Mouse (Mus musculus): ENCODE measurements at regions not wholly inside any gene's neighbourhood (a gene's known extent, or its start where the extent isn't known, plus 50 kb on each side); places are given as distances from the start of the nearest gene placed in this dataset.
"Not testable (repeated sequence)": the region's sequence is repeated elsewhere in the genome, so short reads cannot be mapped to it uniquely, and the experiment has no call there.

DNA sequence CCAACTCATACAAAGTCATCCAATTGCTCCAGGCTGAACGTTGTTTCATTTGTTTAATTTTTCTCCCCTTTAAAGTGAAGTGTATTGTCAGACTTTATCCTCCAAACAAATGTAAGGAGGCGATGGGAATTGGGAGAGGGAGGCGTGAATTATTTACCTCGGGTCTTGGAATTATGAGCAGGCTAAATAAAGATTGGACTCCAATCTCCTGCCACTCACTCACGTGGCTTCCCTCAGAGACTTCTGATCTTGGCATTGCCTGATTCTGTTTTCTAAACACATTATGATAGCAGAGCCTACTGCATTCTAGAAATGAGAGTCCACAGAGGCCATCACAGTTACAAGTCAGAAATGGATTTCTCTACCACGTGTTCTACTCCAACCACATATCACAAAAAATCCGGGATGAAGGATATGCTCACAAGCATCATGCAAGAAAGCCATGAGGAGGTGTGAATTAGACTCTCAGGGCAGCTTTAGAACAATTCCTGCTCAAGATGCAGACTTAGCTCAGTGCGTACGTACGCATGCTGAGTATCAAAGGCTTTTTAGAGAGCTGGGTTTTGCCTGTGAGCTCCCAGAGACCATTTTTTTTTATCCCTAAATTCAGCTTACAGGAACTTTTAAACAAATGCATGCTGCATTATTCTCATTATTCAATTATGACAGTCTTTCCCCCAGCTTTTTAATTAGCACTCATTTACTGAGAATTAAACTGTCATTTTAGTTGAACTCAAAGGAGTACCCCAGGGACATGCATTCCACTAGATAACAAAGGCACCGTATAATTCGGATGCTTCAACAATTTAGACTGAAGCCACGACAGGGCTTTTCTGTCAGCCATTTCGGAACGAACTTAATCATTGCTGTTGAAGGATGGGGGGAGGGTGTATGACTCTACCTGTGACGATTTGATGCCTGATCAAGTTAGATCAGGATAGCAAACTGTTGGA, 269.2 kb upstream of the Ubash3b start:
- WGBS = 65% methylated on average over 16 of the region's 16 CpGs
- no peaks in the 10 kb centered on the region for H3K27me3 ChIP-seq (ENCODE audit: control insufficient read depth, insufficient read depth, low read depth, low read length)
- no peak overlapping the region for H3K27ac ChIP-seq (ENCODE audit: low read length)
- H3K4me1 ChIP-seq (replicated peaks; ENCODE audit: control insufficient read depth, insufficient read depth, low read length) = no peaks in the 10 kb centered on the region
- no peaks in the 10 kb centered on the region for H3K36me3 ChIP-seq (ENCODE audit: control insufficient read depth, insufficient read depth, low read length)
- no peak overlapping the region for H3K4me2 ChIP-seq (ENCODE audit: low read depth, low read length)
- no peak overlapping the region for H3K9ac ChIP-seq (ENCODE audit: low read length)
- H3K9me3 ChIP-seq (ENCODE audit: control insufficient read depth, low read length) = no peaks in the 10 kb centered on the region
- no peak overlapping the region for H3K4me3 ChIP-seq (ENCODE audit: low read length)
- ATAC-seq (ENCODE audit: low read depth) = no peak

DNA sequence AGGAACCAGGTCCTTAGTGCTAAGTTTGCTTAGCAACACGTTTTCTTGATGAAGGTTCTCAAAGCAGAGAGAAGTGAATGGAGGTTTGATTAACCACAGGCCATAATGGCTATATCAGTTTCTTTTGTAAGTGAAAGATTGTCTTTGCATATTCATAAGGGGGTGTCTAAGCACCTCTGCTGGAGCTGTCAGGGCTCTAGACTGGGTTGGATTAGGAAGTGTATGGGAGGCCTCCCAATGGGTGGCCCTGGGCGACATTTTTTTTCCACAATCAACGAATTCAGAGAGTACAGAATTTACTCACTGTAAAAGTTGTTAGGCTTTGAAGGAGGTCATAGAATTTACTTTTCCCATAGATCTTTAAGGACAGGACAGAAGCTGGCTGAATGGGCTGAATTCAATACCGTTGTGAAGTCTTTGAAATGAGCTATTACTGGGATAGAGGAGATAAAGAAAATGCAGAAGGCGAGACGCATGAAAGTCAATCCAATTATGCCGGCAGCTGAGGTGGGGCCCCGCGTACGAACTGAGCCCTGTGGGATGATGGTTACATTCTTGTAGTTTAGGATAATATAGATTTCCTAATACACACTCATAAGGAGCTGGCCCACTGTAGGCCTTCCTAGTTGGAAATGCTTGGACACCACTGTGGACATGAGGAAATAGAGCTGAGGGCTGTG, 268.4 kb upstream of the Ubash3b start:
- no peak; the same call in 1 of the 2 replicates for ATAC-seq (ENCODE audit: low read depth)
- H3K4me2 ChIP-seq (ENCODE audit: low read depth, low read length) = no peak overlapping the region
- H3K9me3 ChIP-seq (ENCODE audit: control insufficient read depth, low read length) = no peaks in the 10 kb centered on the region
- H3K27me3 ChIP-seq (ENCODE audit: control insufficient read depth, insufficient read depth, low read depth, low read length) = no peaks in the 10 kb centered on the region
- H3K9ac ChIP-seq (ENCODE audit: low read length) = no peak overlapping the region
- no peaks in the 10 kb centered on the region for H3K36me3 ChIP-seq (ENCODE audit: control insufficient read depth, insufficient read depth, low read length)
- no peak overlapping the region for H3K27ac ChIP-seq (ENCODE audit: low read length)
- no peaks in the 10 kb centered on the region for H3K4me1 ChIP-seq (replicated peaks; ENCODE audit: control insufficient read depth, insufficient read depth, low read length)
- H3K4me3 ChIP-seq (ENCODE audit: low read length) = no peak overlapping the region
- 72% methylated on average over 10 of the region's 10 CpGs for WGBS

DNA sequence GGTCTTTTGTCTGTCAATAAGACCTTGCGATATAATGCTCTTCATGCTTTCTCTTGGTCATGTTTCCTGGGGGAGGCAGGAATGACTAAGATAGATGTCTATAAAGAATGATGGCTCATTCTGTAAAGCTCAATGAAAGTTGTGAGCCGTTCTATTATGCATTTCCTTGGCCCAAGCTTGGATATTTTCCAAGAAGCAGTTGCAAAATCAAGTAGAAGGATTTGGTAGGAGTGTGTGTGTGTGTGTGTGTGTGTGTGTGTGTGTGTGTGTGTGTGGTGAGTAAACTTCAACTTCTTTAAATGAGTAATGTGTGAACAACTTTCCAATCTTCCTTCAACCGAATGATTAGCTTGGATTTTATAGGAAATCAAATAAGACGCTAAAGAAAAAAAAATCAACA, 267.7 kb upstream of the Ubash3b start:
- no peak overlapping the region for H3K4me2 ChIP-seq (ENCODE audit: low read depth, low read length)
- H3K9me3 ChIP-seq (ENCODE audit: control insufficient read depth, low read length) = no peaks in the 10 kb centered on the region
- H3K36me3 ChIP-seq (ENCODE audit: control insufficient read depth, insufficient read depth, low read length) = no peaks in the 10 kb centered on the region
- WGBS = 65% methylated on average over 4 of the region's 4 CpGs
- ATAC-seq (ENCODE audit: low read depth) = no peak
- H3K9ac ChIP-seq (ENCODE audit: low read length) = no peak overlapping the region
- H3K27ac ChIP-seq (ENCODE audit: low read length) = no peak overlapping the region
- H3K4me1 ChIP-seq (replicated peaks; ENCODE audit: control insufficient read depth, insufficient read depth, low read length) = no peaks in the 10 kb centered on the region
- H3K4me3 ChIP-seq (ENCODE audit: low read length) = no peak overlapping the region
- no peaks in the 10 kb centered on the region for H3K27me3 ChIP-seq (ENCODE audit: control insufficient read depth, insufficient read depth, low read depth, low read length)

DNA sequence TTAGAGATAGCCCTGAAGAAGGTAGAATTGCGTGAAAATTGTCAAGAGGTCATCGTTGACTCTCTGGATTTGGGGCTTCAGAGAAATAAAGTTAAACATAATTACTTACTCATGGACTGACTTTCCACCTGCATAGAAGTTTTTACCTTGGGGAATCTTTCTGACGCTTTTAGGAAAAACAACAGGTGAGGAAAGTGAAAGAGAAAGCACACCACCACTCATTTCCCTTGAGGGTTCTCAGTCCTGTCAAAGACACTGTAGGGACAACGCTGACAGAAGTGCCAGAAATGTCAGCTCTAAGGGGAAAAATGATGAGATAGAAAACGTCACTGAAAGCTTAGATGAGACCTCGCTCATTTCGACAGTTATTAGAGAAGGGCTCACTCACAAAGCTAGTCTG, 265.2 kb upstream of the Ubash3b start:
- H3K4me3 ChIP-seq (ENCODE audit: low read length) = no peak overlapping the region
- H3K36me3 ChIP-seq (ENCODE audit: control insufficient read depth, insufficient read depth, low read length) = no peaks in the 10 kb centered on the region
- H3K9ac ChIP-seq (ENCODE audit: low read length) = no peak overlapping the region
- 74% methylated on average over 7 of the region's 7 CpGs for WGBS
- no peaks in the 10 kb centered on the region for H3K4me1 ChIP-seq (replicated peaks; ENCODE audit: control insufficient read depth, insufficient read depth, low read length)
- H3K27ac ChIP-seq (ENCODE audit: low read length) = no peak overlapping the region
- H3K27me3 ChIP-seq (ENCODE audit: control insufficient read depth, insufficient read depth, low read depth, low read length) = no peaks in the 10 kb centered on the region
- no peak overlapping the region for H3K4me2 ChIP-seq (ENCODE audit: low read depth, low read length)
- no peaks in the 10 kb centered on the region for H3K9me3 ChIP-seq (ENCODE audit: control insufficient read depth, low read length)
- no peak for ATAC-seq (ENCODE audit: low read depth)

DNA sequence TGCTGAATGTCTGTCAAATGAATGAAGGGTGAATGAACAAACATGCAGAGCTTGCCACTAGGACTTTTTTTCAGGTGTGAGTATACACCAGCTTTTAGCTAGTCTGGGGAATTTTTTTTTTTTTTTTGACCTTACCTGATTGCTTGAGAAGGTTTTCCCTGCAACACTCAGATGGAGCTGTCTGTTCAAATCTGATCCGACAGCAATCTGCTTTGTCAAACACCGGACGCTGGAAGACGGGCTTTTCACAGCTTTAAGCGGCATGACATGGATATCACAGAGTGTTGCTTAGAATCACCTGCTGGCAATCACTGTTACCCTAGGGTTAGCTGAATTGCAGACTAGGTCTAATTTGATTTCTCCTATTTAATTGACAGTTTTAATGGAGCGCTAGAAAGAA, 263.7 kb upstream of the Ubash3b start:
- Histone ChIP-seq H3K4me2 (ENCODE audit: low read depth, low read length) (no peak overlapping the region), H3K27me3 (ENCODE audit: control insufficient read depth, insufficient read depth, low read depth, low read length) (no peaks in the 10 kb centered on the region), H3K4me3 (ENCODE audit: low read length) (no peak overlapping the region), H3K36me3 (ENCODE audit: control insufficient read depth, insufficient read depth, low read length) (no peaks in the 10 kb centered on the region), H3K9ac (ENCODE audit: low read length) (no peak overlapping the region), H3K4me1 (replicated peaks; ENCODE audit: control insufficient read depth, insufficient read depth, low read length) (no peaks in the 10 kb centered on the region), H3K9me3 (ENCODE audit: control insufficient read depth, low read length) (no peaks in the 10 kb centered on the region), H3K27ac (ENCODE audit: low read length) (no peak overlapping the region)
- WGBS = 91% methylated on average over 6 of the region's 6 CpGs
- no peak for ATAC-seq (ENCODE audit: low read depth)

DNA sequence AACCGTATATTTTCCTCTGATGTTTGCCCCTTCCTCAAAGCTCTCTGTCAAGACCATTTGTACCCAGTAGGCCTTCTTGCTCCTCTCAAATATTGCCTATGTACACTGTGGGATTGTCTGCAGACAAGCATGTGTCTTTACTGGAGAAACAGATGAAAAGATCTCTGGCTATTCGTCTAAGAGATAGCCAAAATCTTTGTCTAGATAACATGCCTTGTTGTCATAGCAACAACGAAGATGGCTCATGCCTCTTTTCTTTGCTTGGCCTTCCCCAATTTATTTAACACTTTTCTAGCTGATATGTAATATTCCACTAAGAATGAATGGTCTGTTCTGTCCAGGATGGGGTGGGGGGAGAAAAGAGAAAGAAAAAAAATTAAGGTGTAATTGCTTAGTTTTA, 252.3 kb upstream of the Ubash3b start:
- 61% methylated on average over 3 of the region's 3 CpGs for WGBS
- Histone ChIP-seq H3K4me3 (ENCODE audit: low read length) (no peak overlapping the region), H3K36me3 (ENCODE audit: control insufficient read depth, insufficient read depth, low read length) (no peaks in the 10 kb centered on the region), H3K27me3 (ENCODE audit: control insufficient read depth, insufficient read depth, low read depth, low read length) (no peaks in the 10 kb centered on the region), H3K4me1 (replicated peaks; ENCODE audit: control insufficient read depth, insufficient read depth, low read length) (no peaks in the 10 kb centered on the region), H3K4me2 (ENCODE audit: low read depth, low read length) (no peak overlapping the region), H3K9ac (ENCODE audit: low read length) (no peak overlapping the region), H3K9me3 (ENCODE audit: control insufficient read depth, low read length) (no peaks in the 10 kb centered on the region), H3K27ac (ENCODE audit: low read length) (no peak overlapping the region)
- no peak for ATAC-seq (ENCODE audit: low read depth)

DNA sequence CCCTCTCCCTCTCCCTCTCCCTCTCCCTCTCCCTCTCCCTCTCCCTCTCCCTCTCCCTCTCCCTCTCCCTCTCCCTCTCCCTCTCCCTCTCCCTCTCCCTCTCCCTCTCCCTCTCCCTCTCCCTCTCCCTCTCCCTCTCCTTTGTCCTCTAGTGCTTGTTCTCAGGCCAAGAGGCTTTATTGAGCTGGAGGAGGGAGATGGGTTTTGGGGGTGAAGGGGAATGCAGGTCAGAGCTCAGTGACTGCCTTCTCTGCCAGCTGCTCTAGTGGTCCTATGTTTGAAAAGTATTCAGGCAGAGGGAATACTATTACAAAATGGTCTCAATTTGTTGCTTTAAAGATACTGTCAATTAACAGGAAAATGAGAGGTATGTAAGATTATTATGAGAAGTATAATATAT, 251.6 kb upstream of the Ubash3b start:
- H3K27ac ChIP-seq (ENCODE audit: low read length); H3K4me1 ChIP-seq (replicated peaks; ENCODE audit: control insufficient read depth, insufficient read depth, low read length); H3K36me3 ChIP-seq (ENCODE audit: control insufficient read depth, insufficient read depth, low read length); H3K9me3 ChIP-seq (ENCODE audit: control insufficient read depth, low read length); H3K27me3 ChIP-seq (ENCODE audit: control insufficient read depth, insufficient read depth, low read depth, low read length); H3K4me3 ChIP-seq (ENCODE audit: low read length); ATAC-seq (ENCODE audit: low read depth); H3K4me2 ChIP-seq (ENCODE audit: low read depth, low read length); H3K9ac ChIP-seq (ENCODE audit: low read length): not testable (repeated sequence)

DNA sequence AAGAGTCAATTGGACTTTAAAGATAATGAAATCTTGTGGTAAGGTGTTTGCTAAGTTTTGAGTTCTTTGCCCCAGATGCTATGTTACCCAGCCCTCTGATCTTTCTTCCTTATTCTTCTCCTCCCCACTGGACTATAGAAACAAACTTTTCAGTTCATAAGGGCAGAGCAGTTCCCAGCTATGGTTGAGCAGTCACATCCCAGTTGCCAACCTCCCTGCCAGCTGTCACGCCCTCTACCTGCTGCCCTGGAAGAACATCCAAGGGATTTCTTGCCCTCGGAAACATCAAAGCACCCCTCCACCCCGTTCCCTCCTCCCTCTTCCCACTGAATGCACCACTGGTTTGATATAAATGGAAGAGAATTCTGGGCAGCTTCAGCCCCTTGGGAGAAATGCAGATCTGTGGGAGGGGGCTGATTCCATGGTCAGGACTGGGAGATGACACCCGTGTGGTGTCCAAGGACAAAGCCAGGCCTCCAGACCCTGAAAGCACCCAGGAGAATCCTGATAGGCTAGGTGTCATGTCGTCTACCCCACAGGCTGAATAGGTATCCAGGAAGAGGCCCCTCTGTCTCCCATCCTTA, 250.8 kb upstream of the Ubash3b start:
- no peaks in the 10 kb centered on the region for H3K27me3 ChIP-seq (ENCODE audit: control insufficient read depth, insufficient read depth, low read depth, low read length)
- H3K9ac ChIP-seq (ENCODE audit: low read length) = no peak overlapping the region
- no peaks in the 10 kb centered on the region for H3K36me3 ChIP-seq (ENCODE audit: control insufficient read depth, insufficient read depth, low read length)
- no peak overlapping the region for H3K4me2 ChIP-seq (ENCODE audit: low read depth, low read length)
- WGBS = 55% methylated on average over 5 of the region's 5 CpGs
- ATAC-seq (ENCODE audit: low read depth) = no peak
- no peaks in the 10 kb centered on the region for H3K9me3 ChIP-seq (ENCODE audit: control insufficient read depth, low read length)
- no peak overlapping the region for H3K27ac ChIP-seq (ENCODE audit: low read length)
- no peak overlapping the region for H3K4me3 ChIP-seq (ENCODE audit: low read length)
- H3K4me1 ChIP-seq (replicated peaks; ENCODE audit: control insufficient read depth, insufficient read depth, low read length) = no peaks in the 10 kb centered on the region

DNA sequence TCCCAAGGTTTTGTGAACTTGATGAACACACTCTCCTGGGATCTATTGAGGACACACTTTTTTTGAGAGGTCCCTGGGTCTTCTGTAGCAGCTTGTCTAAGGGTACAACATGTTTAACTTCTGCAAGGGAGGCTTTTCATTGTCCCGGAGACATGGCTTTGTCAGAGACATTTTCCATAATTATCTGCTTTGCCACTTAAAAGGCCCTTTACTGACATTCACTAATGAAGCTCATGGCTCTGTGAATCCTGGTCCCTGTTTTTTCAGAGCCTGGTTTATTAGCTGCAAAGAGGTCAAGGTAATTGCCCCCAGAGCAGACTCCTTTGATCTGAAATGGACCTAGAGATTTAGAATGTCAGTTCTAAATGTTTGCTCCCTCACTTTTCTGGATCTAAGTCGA, 246.8 kb upstream of the Ubash3b start:
- H3K4me1 ChIP-seq (replicated peaks; ENCODE audit: control insufficient read depth, insufficient read depth, low read length) = no peaks in the 10 kb centered on the region
- no peak overlapping the region for H3K4me2 ChIP-seq (ENCODE audit: low read depth, low read length)
- no peak overlapping the region for H3K4me3 ChIP-seq (ENCODE audit: low read length)
- no peaks in the 10 kb centered on the region for H3K9me3 ChIP-seq (ENCODE audit: control insufficient read depth, low read length)
- H3K36me3 ChIP-seq (ENCODE audit: control insufficient read depth, insufficient read depth, low read length) = no peaks in the 10 kb centered on the region
- no peak overlapping the region for H3K9ac ChIP-seq (ENCODE audit: low read length)
- H3K27ac ChIP-seq (ENCODE audit: low read length) = no peak overlapping the region
- no peaks in the 10 kb centered on the region for H3K27me3 ChIP-seq (ENCODE audit: control insufficient read depth, insufficient read depth, low read depth, low read length)
- 24% methylated on average over 2 of the region's 2 CpGs for WGBS
- ATAC-seq (ENCODE audit: low read depth) = no peak
